Mouse (Mus musculus): Measurements from ENCODE around the gene Xkr8.

DNA sequence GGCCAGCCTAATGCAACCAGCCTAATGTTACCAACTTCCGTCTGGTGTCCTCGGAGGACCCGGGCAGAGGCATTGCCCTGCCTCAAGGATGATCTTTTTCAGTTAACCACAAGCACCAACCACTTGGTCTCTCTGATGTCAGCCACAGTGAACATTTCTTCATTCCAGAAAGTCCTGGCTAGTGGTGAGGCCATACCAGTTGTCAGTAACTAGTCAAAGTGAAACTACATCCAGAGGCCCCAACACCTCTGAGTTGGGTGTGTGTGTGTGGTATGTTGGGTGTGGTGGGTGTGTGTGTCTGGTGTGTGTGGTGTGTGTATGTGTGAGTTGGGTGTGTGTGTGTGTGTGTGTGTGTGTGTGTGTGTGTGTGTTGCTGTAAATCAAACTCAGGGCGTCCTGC lies 16.4 kb upstream of the Xkr8 start:
- TF ChIP-seq CTCF (IDR thresholded peaks at IDR 0.05; ENCODE audit: low read depth, low read length) = no peak
- TF ChIP-seq POLR2A (IDR thresholded peaks at IDR 0.05; ENCODE audit: insufficient read depth, low read length) = no peak
- no peak for TF ChIP-seq EP300 (IDR thresholded peaks at IDR 0.05; ENCODE audit: insufficient read depth, low read depth, low read length)

Data from ES-Bruce4 (cell line).